Mouse (Mus musculus): ENCODE measurements around the gene Ahdc1.

DNA sequence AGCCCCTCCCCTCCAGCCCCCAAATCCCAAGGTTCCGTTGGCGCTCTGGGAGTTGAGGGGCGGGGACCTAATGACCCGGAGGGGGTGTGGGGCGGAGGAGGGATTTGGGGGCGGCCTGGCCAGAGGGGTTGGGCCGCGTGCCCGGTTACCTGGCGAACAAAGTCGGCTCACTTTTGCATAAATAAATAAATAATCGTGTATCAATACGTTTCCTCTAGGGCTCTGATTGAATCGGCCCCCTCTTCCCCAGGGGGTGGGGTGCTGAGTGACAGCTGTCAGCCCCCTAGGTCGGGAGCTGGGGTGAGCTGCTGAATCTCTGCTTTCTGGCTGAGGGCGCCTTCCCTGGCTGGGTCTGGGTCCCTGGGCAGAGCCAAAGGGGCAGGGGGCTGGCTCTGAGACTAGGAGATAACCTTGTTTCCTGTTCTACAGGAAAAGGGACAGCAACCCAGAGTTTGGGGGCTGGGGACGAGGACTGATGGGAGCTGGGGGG lies 1.8 kb downstream of the Ahdc1 start:
- no peak for TF ChIP-seq CTCF (IDR thresholded peaks at IDR 0.05; ENCODE audit: insufficient read depth, low read length)
- no peak for TF ChIP-seq POLR2A (IDR thresholded peaks at IDR 0.05; ENCODE audit: borderline replicate concordance, extremely low read depth, low read depth, low read length)

Data from lung, adult 2 months (tissue).